Mouse (Mus musculus) hindbrain, postnatal 0 days (tissue): ENCODE data around the gene Eras. TPM values are rescaled to one million over a fixed set of nuclear protein-coding genes. Genes with fewer than 3 reads are reported as not detected.

Experiments
- ATAC-seq: fragments of 200-750 bp; cut with Nextera tagmentation; 2 replicates; pipeline ENCODE4 v1.8.0; 2017; ENCODE audit warnings: mild to moderate bottlenecking, moderate TSS enrichment, moderate library complexity
- DNase-seq: peaks from one replicate; pipeline ENCODE4 v3.0.0-alpha.2; 2015; ENCODE audit warnings: low spot score
- H3K27ac ChIP-seq: fragments of 300-500 bp; sonication (generic); 2 replicates; pipeline ENCODE4 v1.5.1; 2014; ENCODE audit warnings: mild to moderate bottlenecking
- H3K27me3 ChIP-seq: fragments of 300-500 bp; sonication (generic); 2 replicates; pipeline ENCODE4 v1.6.1; 2014; ENCODE audit warnings: low read length, mixed read lengths; ENCODE audit not compliant: insufficient read depth
- H3K36me3 ChIP-seq: fragments of 300-500 bp; sonication (generic); 2 replicates; pipeline ENCODE4 v1.6.1; 2014; ENCODE audit warnings: low read length, mixed read lengths; ENCODE audit not compliant: insufficient read depth
- H3K4me1 ChIP-seq: fragments of 300-500 bp; sonication (generic); 2 replicates; pipeline ENCODE4 v1.6.1; 2014; ENCODE audit warnings: antibody characterized with exemption, low read length, mixed read lengths; ENCODE audit not compliant: insufficient read depth
- H3K4me2 ChIP-seq: fragments of 300-500 bp; sonication (generic); 2 replicates; pipeline ENCODE4 v1.6.1; 2014; ENCODE audit warnings: low read depth, mild to moderate bottlenecking, low read length, moderate library complexity, mixed read lengths
- H3K4me3 ChIP-seq: fragments of 300-500 bp; sonication (generic); 2 replicates; pipeline ENCODE4 v1.5.1; 2014; ENCODE audit warnings: low read length
- H3K9ac ChIP-seq: fragments of 300-500 bp; sonication (generic); replicated peaks from 2 replicates; pipeline ENCODE4 v1.6.1; 2014; ENCODE audit warnings: mild to moderate bottlenecking, low read length, moderate library complexity, mixed read lengths
- H3K9me3 ChIP-seq: fragments of 300-500 bp; sonication (generic); 2 replicates; pipeline ENCODE4 v1.6.1; 2016; ENCODE audit warnings: low read length, mixed read lengths
- CTCF ChIP-seq: IDR thresholded peaks from 2 replicates; pipeline ENCODE4 v1.5.1; 2016; ENCODE audit warnings: antibody characterized with exemption, control low read depth, low read depth
- WGBS: fragments of 180-500 bp; shearing (Covaris S2); extraction: QIAGEN DNeasy Blood & Tissue Kit; methylation state at CpG from one replicate; pipeline ENCODE4 v1.1.7; 2014; 5-methylcytosine and 5-hydroxymethylcytosine counted together
- polyA plus RNA-seq: library from polyadenylated mRNA; unstranded; fragments of >200 nt; fragmentation: Nextera tagmentation; extraction: Ambion mirVana; gene quantifications from 2 replicates; pipeline ENCODE4 v1.2.1, GENCODE M21; 2015
- total RNA-seq: library from RNA; depleted of rRNA; stranded (reverse); fragments of >200 nt; gene quantifications from 2 replicates; pipeline ENCODE4 v1.2.3, GENCODE M21; 2014; rRNA removed

Eras gene
- total RNA-seq: not detected in 2 replicates
- polyA plus RNA-seq: not detected in 2 replicates

DNA sequence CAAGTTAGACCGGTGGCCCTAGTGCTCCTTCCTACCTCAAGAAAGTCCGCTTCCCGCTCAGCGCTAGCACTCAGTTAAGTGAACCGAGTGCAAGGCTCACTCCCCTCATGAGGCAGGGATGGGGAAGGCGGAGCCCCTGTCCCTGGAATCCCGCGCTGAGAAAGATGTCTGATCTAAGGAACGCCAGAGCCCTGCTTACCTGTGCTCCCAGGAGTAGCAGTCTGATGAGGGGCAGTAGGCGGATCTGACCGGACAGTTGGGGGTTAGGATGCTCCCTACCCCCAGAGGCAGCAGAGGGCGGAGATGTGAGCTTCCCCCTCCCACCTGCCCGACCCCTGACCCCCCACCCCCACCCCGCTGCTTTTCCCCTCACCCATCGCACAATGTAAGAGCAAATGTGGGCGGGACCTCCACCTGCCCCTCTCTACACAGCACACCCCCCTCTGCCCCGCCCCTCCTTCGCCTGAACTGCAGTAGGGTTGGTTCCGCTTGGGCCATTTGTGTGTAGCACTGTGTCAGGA is at the start of gene Eras:
TSS of gene Eras (minus strand) at position 338 of the 521 bp plus-strand sequence.
- H3K27me3 ChIP-seq: no peaks in the 10 kb centered on the region
- TF ChIP-seq CTCF: no peak
- H3K36me3 ChIP-seq: no peaks in the 10 kb centered on the region; the same call in 1 of the 2 replicates
- H3K9me3 ChIP-seq: no peaks in the 10 kb centered on the region
- DNase-seq: no peak
- H3K4me3 ChIP-seq: no peak within 1 kb of the TSS
- 23% methylated on average over 19 of the region's 19 CpGs for WGBS
- H3K4me2 ChIP-seq: no peak within 1 kb of the TSS
- H3K4me1 ChIP-seq: no peaks in the 10 kb centered on the region
- no peak within 1 kb of the TSS for H3K9ac ChIP-seq
- no peak for ATAC-seq
- H3K27ac ChIP-seq: no peak within 1 kb of the TSS

- WGBS: 90% methylated on average over 11 of the region's 11 CpGs
- no peaks in the 10 kb centered on the region for H3K36me3 ChIP-seq
- no peak within 1 kb of the TSS for H3K4me2 ChIP-seq
- H3K9ac ChIP-seq: no peak within 1 kb of the TSS
- DNase-seq: no peak
- H3K27me3 ChIP-seq: no peaks in the 10 kb centered on the region
- no peaks in the 10 kb centered on the region for H3K9me3 ChIP-seq
- H3K4me1 ChIP-seq: no peaks in the 10 kb centered on the region
- ATAC-seq: no peak
- no peak for TF ChIP-seq CTCF
- H3K4me3 ChIP-seq: no peak within 1 kb of the TSS
- no peak within 1 kb of the TSS for H3K27ac ChIP-seq
These were observed 49.5 kb upstream of the Eras start, which contains the start of gene Gata1 for GRCm38 (mm10) chrX:7977892-7978291. Gene Gata1, minus strand, starts transcription at chrX:7978071.

DNA sequence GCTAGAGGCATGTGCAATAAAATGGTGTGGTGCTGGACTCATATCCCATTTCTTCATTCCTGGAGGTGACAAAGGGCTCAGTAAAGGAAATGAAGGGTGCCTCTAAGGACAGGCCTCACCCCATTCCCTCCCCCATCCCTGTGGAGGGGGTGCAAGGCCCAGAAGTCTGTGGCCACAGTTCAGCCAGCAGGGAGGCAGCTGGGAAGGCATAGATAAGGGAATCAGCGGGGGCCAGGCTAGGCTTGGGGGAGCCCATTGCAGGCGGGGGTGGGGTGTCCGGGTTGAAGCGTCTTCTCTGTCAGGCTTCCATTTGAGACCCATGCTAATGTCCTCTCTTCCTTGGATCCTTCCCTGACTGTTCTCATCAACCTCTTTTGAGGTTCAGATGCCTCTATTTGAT is 42.9 kb upstream of the Eras start:
- WGBS: 69% methylated on average over 4 of the region's 4 CpGs
- Histone ChIP-seq H3K27ac (no peak overlapping the region), H3K9ac (no peak overlapping the region), H3K36me3 (no peaks in the 10 kb centered on the region), H3K9me3 (no peaks in the 10 kb centered on the region), H3K4me1 (no peaks in the 10 kb centered on the region), H3K4me2 (no peak overlapping the region), H3K4me3 (no peak overlapping the region), H3K27me3 (no peaks in the 10 kb centered on the region)
- ATAC-seq (no peak), DNase-seq (no peak)
- no peak for TF ChIP-seq CTCF

- Histone ChIP-seq H3K27ac (no peak overlapping the region), H3K4me3 (no peak overlapping the region), H3K36me3 (no peaks in the 10 kb centered on the region), H3K4me2 (no peak overlapping the region), H3K9ac (no peak overlapping the region), H3K9me3 (no peaks in the 10 kb centered on the region), H3K27me3 (no peaks in the 10 kb centered on the region), H3K4me1 (no peaks in the 10 kb centered on the region)
- TF ChIP-seq CTCF: no peak
- DNase-seq: no peak
- ATAC-seq: no peak
- 86% methylated on average over 3 of the region's 3 CpGs for WGBS
These were observed 40.5 kb upstream of the Eras start for GRCm38 (mm10) chrX:7968899-7969298.

- DNase-seq: no peak
- WGBS: 90% methylated on average over 8 of the region's 8 CpGs
These were observed 39.8 kb upstream of the Eras start for GRCm38 (mm10) chrX:7968226-7968625.

GRCm38 (mm10) chrX:7967596-7968201 is 39.3 kb upstream of the Eras start:
- Histone ChIP-seq H3K4me1 (no peaks in the 10 kb centered on the region), H3K4me3 (no peak overlapping the region), H3K27me3 (no peaks in the 10 kb centered on the region), H3K9ac (no peak overlapping the region), H3K4me2 (no peak overlapping the region), H3K9me3 (no peaks in the 10 kb centered on the region), H3K36me3 (no peaks in the 10 kb centered on the region), H3K27ac (no peak overlapping the region)
- ATAC-seq (no peak), DNase-seq (no peak)
- no peak for TF ChIP-seq CTCF
- WGBS: 85% methylated on average over 7 of the region's 9 CpGs

More at GRCm38 (mm10) chrX:7968226-7968625, 39.8 kb upstream of the Eras start:
- no peak for ATAC-seq
- no peak overlapping the region for H3K9ac ChIP-seq
- H3K27me3 ChIP-seq: no peaks in the 10 kb centered on the region
- H3K27ac ChIP-seq: no peak overlapping the region
- H3K4me3 ChIP-seq: no peak overlapping the region
- no peak overlapping the region for H3K4me2 ChIP-seq
- H3K4me1 ChIP-seq: no peaks in the 10 kb centered on the region
- H3K9me3 ChIP-seq: no peaks in the 10 kb centered on the region
- no peaks in the 10 kb centered on the region for H3K36me3 ChIP-seq
- no peak for TF ChIP-seq CTCF

- Histone ChIP-seq H3K36me3 (no peaks in the 10 kb centered on the region), H3K4me2 (no peak overlapping the region), H3K9ac (no peak overlapping the region), H3K9me3 (no peaks in the 10 kb centered on the region), H3K27me3 (no peaks in the 10 kb centered on the region), H3K4me1 (no peaks in the 10 kb centered on the region), H3K4me3 (no peak overlapping the region), H3K27ac (no peak overlapping the region)
- ATAC-seq (no peak), DNase-seq (no peak)
- TF ChIP-seq CTCF: no peak
- 86% methylated on average over 4 of the region's 4 CpGs for WGBS
These were observed 37.8 kb upstream of the Eras start for GRCm38 (mm10) chrX:7966161-7966560.
